Mouse (Mus musculus) limb, embryonic 14.5 days (tissue): ENCODE data around the gene Prps2. TPM values are rescaled to one million over a fixed set of nuclear protein-coding genes. Genes with fewer than 3 reads are reported as not detected.

Experiments used
- ATAC-seq: fragments of 200-750 bp; cut with Nextera tagmentation; 2 replicates; pipeline ENCODE4 v1.8.0; 2017; ENCODE audit warnings: low read depth, moderate number of reproducible peaks, moderate TSS enrichment; ENCODE audit not compliant: low FRiP score
- DNase-seq: peaks from one replicate; pipeline ENCODE4 v3.0.0-alpha.2; 2015; ENCODE audit warnings: low spot score
- H3K27ac ChIP-seq: fragments of 300-500 bp; sonication (generic); replicated peaks from 2 replicates; pipeline ENCODE4 v1.5.1; 2014; ENCODE audit warnings: low read depth, mild to moderate bottlenecking, low read length, moderate library complexity, mixed read lengths
- H3K27me3 ChIP-seq: fragments of 300-500 bp; sonication (generic); 2 replicates; pipeline ENCODE4 v1.6.1; 2014; ENCODE audit warnings: low read length, mixed read lengths; ENCODE audit not compliant: control insufficient read depth, insufficient read depth
- H3K36me3 ChIP-seq: fragments of 300-500 bp; sonication (generic); 2 replicates; pipeline ENCODE4 v1.6.1; 2014; ENCODE audit warnings: mild to moderate bottlenecking, low read length, moderate library complexity, mixed read lengths; ENCODE audit not compliant: control insufficient read depth, insufficient read depth
- H3K4me1 ChIP-seq: fragments of 300-500 bp; sonication (generic); 2 replicates; pipeline ENCODE4 v1.6.1; 2014; ENCODE audit warnings: antibody characterized with exemption, low read length, mixed read lengths; ENCODE audit not compliant: control insufficient read depth, insufficient read depth
- H3K4me2 ChIP-seq: fragments of 300-500 bp; sonication (generic); replicated peaks from 2 replicates; pipeline ENCODE4 v1.6.1; 2014; ENCODE audit warnings: low read depth, mild to moderate bottlenecking, low read length, moderate library complexity; ENCODE audit not compliant: severe bottlenecking
- H3K4me3 ChIP-seq: fragments of 300-500 bp; sonication (generic); replicated peaks from 2 replicates; pipeline ENCODE4 v1.5.1; 2014; ENCODE audit warnings: low read length
- H3K9ac ChIP-seq: fragments of 300-500 bp; sonication (generic); 2 replicates; pipeline ENCODE4 v1.6.1; 2014; ENCODE audit warnings: mild to moderate bottlenecking, low read depth, low read length, moderate library complexity; ENCODE audit not compliant: severe bottlenecking
- H3K9me3 ChIP-seq: fragments of 300-500 bp; sonication (generic); 2 replicates; pipeline ENCODE4 v1.6.1; 2016; ENCODE audit warnings: low read length; ENCODE audit not compliant: control insufficient read depth
- POLR2A ChIP-seq: fragments of 200-500 bp; IDR thresholded peaks from 2 replicates; pipeline ENCODE4 v1.8.0; 2012; ENCODE audit warnings: inconsistent platforms, mild to moderate bottlenecking, moderate library complexity, borderline replicate concordance; ENCODE audit not compliant: insufficient read depth, insufficient read length; ENCODE audit errors: extremely low read depth
- WGBS: fragments of 180-500 bp; shearing (Covaris S2); extraction: QIAGEN DNeasy Blood & Tissue Kit; methylation state at CpG from one replicate; pipeline ENCODE4 v1.1.7; 2014; 5-methylcytosine and 5-hydroxymethylcytosine counted together
- polyA plus RNA-seq, 2 experiments: library from polyadenylated mRNA; depleted of rRNA in 1 of 2; stranded (reverse) in 1 of 2; unstranded in 1 of 2; fragments of >200 nt; fragmentation: Nextera tagmentation in 1 of 2; extraction: Ambion mirVana in 1 of 2; gene quantifications; 2 replicates each; pipeline versions ENCODE4 v1.2.1 to v1.2.3; 2012 to 2014

Prps2 gene
- polyA plus RNA-seq, 2 experiments = 9.7 to 13.3 TPM

DNA sequence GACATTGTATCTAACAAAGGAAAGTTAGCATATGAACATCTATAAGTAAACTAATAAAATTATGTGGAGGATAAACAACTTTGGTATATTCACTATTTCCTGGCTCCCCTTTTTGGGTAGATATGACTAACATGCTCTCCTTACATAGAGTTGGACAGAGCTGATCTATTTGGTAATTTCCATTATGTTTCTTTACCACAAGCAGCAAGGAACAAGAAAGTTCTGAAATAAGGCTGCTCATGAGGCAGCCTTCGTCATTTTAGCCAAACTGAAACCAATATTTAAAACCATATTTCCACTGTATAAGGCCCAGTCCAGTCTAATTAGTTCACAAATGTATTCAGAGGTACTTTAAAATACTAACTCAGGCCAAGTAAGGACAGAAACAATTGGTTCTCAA, 36.1 kb downstream of the Prps2 start:
- H3K9me3 ChIP-seq = no peaks in the 10 kb centered on the region
- no peak overlapping the region for H3K27ac ChIP-seq
- H3K4me3 ChIP-seq = no peak overlapping the region
- ATAC-seq (no peak), DNase-seq (no peak)
- no peak for TF ChIP-seq POLR2A
- no peak overlapping the region for H3K9ac ChIP-seq
- no peaks in the 10 kb centered on the region for H3K4me1 ChIP-seq
- WGBS = 79% methylated on average over 1 of the region's 1 CpGs
- H3K27me3 ChIP-seq = no peaks in the 10 kb centered on the region
- no peaks in the 10 kb centered on the region for H3K36me3 ChIP-seq
- H3K4me2 ChIP-seq = no peak overlapping the region

DNA sequence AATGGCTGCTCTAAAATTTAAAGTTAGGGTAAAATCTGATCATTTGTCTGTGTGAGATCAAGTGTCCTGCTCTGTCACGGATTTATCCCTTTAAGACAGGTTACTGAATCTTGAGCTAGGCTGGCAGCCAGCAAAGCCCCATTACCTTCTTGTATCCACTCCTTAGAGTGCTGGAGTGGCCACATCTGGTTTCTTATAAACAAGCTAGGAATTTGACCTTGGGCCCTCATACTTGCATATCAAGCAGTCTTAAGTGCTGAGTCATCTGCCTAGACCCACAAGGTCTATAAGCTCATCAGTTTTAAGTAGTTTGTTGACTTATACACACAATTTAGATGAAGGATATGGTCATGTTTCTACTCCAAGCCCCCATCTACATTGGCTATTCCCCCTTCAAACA, 38.2 kb downstream of the Prps2 start:
- Histone ChIP-seq H3K36me3 (no peaks in the 10 kb centered on the region), H3K9me3 (no peaks in the 10 kb centered on the region), H3K27me3 (no peaks in the 10 kb centered on the region), H3K27ac (no peak overlapping the region), H3K4me3 (no peak overlapping the region), H3K4me2 (no peak overlapping the region), H3K9ac (no peak overlapping the region), H3K4me1 (no peaks in the 10 kb centered on the region)
- DNase-seq (no peak), ATAC-seq (no peak)
- no peak for TF ChIP-seq POLR2A
- WGBS = 86% methylated on average over 1 of the region's 1 CpGs

DNA sequence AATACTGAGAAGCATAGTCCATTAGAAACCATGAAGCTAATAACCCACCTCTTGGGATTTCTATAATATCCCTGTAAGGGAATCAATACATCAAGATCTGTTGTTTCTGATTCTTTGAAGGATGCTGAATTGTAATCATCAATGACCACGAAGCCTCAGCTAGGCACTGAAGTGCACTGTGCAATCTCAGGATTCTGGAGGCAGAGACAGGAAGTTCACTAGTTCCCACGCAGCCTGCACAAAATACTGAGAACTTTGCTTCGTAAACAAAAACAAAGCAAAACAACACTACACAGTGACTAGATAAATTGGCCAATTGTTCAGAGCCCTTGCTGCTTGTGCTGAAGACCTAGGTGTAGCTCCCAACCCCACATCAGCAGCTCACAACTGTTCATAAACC, 40.7 kb downstream of the Prps2 start:
- no peaks in the 10 kb centered on the region for H3K36me3 ChIP-seq
- H3K9ac ChIP-seq = no peak overlapping the region
- no peak for ATAC-seq
- no peak overlapping the region for H3K27ac ChIP-seq
- TF ChIP-seq POLR2A = no peak
- no peaks in the 10 kb centered on the region for H3K9me3 ChIP-seq
- no peaks in the 10 kb centered on the region for H3K4me1 ChIP-seq
- 83% methylated on average over 3 of the region's 3 CpGs for WGBS
- no peaks in the 10 kb centered on the region for H3K27me3 ChIP-seq
- H3K4me3 ChIP-seq = no peak overlapping the region
- no peak overlapping the region for H3K4me2 ChIP-seq
- no peak for DNase-seq

DNA sequence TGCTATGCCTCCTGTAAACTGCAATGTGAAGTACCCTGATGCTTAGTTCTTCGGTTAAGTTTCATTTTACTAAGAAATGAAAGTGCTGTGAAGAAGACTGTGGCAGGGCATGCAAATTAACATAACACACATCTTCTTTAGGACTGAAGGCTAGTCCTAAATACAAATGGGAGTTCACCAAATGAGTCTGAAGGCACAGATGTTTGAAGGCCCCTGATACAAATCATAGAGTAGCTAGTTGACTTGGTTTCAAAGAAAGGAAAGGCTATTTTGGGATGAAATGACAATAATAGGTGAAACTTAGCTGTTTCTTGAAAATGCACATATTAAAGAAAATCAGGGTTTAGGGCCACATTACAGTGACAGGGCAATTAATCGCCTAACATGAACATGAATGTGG, 42.4 kb downstream of the Prps2 start:
- H3K36me3 ChIP-seq = no peaks in the 10 kb centered on the region
- no peak overlapping the region for H3K4me3 ChIP-seq
- H3K27me3 ChIP-seq = no peaks in the 10 kb centered on the region
- 91% methylated on average over 2 of the region's 2 CpGs for WGBS
- H3K4me1 ChIP-seq = no peaks in the 10 kb centered on the region
- DNase-seq (no peak), ATAC-seq (no peak)
- no peak overlapping the region for H3K9ac ChIP-seq
- H3K9me3 ChIP-seq = no peaks in the 10 kb centered on the region
- TF ChIP-seq POLR2A = no peak
- no peak overlapping the region for H3K27ac ChIP-seq
- no peak overlapping the region for H3K4me2 ChIP-seq

DNA sequence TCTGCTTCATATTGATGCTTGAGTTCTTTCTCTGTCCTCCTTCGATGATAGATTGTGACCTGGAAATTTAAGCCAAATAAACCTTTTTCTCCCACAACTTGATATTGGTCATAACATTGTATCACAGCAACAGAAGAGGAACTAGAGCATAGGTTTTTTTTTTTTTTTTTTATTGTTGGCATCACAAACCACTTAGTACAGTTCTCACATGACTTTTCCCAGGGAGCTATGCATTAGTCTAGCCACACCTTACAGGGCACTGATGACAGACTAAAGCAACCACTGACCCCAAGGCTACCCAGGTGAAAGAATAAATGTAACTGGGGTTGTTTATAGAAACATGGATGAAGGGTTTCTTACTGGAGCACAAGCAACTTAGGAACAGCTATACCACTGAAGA, 44.6 kb downstream of the Prps2 start:
- no peak for TF ChIP-seq POLR2A
- no peaks in the 10 kb centered on the region for H3K9me3 ChIP-seq
- H3K9ac ChIP-seq = no peak overlapping the region
- H3K4me3 ChIP-seq = no peak overlapping the region
- no peaks in the 10 kb centered on the region for H3K36me3 ChIP-seq
- no peak for DNase-seq
- ATAC-seq = no peak
- no peaks in the 10 kb centered on the region for H3K27me3 ChIP-seq
- H3K27ac ChIP-seq = no peak overlapping the region
- no peaks in the 10 kb centered on the region for H3K4me1 ChIP-seq
- 92% methylated on average over 1 of the region's 1 CpGs for WGBS
- H3K4me2 ChIP-seq = no peak overlapping the region

DNA sequence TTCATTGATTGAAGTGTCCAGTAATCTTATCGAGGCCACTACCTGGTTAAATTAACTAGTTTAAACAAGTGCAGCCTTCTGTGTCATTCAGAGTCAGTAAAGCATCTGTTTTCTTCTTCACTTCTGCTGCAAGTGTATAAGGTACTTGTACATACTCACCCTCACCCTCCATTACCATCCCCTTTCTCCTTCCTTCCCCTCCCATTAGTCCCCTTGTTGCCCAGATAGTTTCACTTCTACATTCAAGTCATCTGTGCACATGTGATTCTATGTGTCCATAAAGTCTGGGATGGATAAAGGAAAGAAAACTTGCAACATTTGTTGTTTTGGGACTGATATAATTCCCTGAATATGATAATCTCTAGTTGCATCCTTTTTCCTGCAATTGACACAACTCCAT, 48.0 kb downstream of the Prps2 start:
- H3K4me2 ChIP-seq = no peak overlapping the region
- H3K9ac ChIP-seq = no peak overlapping the region
- H3K4me1 ChIP-seq = no peaks in the 10 kb centered on the region
- H3K9me3 ChIP-seq = no peaks in the 10 kb centered on the region
- H3K36me3 ChIP-seq = no peaks in the 10 kb centered on the region
- DNase-seq (no peak), ATAC-seq (no peak)
- no peak overlapping the region for H3K27ac ChIP-seq
- H3K4me3 ChIP-seq = no peak overlapping the region
- H3K27me3 ChIP-seq = no peaks in the 10 kb centered on the region
- 83% methylated on average over 1 of the region's 1 CpGs for WGBS
- TF ChIP-seq POLR2A = no peak
